Mouse (Mus musculus) heart, postnatal 10 days (tissue): ENCODE data around the gene Gm20388. TPM values are rescaled to one million over a fixed set of nuclear protein-coding genes. Genes with fewer than 3 reads are reported as not detected.
A peak's percentile ranks its signal among the peaks of the same experiment; 100 is the strongest.

ENCODE experiments used
- DNase-seq, 2 experiments: peaks; one replicate each; pipeline ENCODE4 v3.0.0; 2021
- intact Hi-C: fragments of 180-260 bp; cut with DNase I; formaldehyde crosslinking; loops from one replicate; pipeline ENCODE4 v1.15.1; 2025
- total RNA-seq, 2 experiments: library from RNA; stranded (reverse); gene quantifications; 2 replicates each; pipeline ENCODE4 v1.2.3; 2021

Gene Gm20388
- total RNA-seq, 2 experiments from 2014 or later: 2.0 to 2.2 TPM

- intact Hi-C loops: no loop called here
- peak in 1 of 2 experiments; percentile 35 for DNase-seq
Observed at GRCm38 (mm10) chr8:120500701-120501261, 590.1 kb downstream of the Gm20388 start.

DNA sequence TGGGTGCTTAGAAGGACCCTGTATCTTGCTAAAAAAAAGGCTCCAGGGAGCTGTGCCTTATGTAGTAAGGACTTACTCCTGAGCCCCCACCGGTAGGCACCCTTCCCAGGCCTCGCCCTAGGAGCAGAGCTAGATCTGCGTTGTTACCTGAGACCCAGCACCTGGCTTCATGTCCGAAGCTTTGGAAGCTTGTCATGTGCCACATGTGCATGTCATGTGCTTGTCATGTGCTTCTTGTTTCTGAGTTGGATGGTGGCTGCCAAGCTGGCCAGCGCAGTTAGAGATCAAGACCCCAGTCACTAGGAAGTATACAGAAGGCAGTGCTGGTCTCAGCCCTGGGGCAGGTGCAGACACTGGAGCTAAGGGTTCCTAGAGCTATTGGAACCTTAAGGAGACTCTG lies 590.8 kb downstream of the Gm20388 start:
- intact Hi-C loops: no loop called here
- peak in 1 of 2 experiments; percentile 27 for DNase-seq

DNA sequence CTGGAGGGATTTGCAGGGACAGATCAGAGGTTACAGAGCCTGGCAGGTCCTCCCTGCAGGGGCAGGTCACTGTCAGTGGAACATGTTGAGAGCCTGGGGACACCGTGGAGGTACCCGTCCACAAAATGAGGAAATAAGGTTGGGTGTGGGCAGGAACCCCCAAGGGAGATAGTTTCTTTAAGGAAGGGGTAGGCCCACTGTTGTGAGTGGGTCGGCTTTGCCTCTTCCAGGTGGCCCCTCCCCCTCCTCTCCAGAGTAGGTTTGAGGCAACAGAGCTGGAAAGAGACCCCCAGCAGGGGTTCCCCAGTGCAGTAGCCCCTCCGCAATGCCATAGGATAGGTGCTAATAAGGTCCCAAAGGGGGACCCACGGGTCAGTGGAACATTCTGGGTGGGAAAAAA lies 591.8 kb downstream of the Gm20388 start:
- no peak for DNase-seq
- intact Hi-C loops: no loop called here

- DNase-seq: peak; percentile 79 to 85
- intact Hi-C loops: loop anchor here (2.0 to 5.0 kb wide), 2 partner anchors 30 to 97 kb away; no protein-coding TSS in a partner anchor
Observed at GRCm38 (mm10) chr8:120504251-120505081, 593.8 kb downstream of the Gm20388 start.

DNA sequence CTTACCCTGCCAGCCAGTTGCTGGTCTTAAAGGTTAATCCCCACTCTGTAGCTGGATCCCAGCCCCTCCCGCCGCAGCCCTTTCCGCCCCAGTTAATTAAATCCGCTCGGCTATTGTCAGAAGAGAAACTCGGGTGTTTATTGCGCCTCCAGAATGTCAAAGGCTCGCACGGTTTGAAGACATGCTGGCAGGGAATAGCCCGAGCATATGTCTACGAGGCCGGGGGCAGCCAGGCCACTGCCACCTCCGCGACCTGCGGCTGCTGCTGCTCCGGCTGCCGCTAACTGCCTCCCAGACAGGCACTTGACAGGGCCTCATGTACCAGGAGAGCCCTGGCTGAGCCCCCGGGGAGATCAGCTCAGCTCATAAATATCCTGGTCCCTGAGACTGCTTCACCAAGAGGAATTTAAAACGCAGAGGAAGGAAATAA lies 594.5 kb downstream of the Gm20388 start:
- DNase-seq: peak in 1 of 2 experiments; percentile 41
- intact Hi-C loops: loop anchor here (2.0 to 5.0 kb wide), 2 partner anchors 30 to 98 kb away; no protein-coding TSS in a partner anchor

GRCm38 (mm10) chr8:120505619-120506310 lies 595.1 kb downstream of the Gm20388 start:
- intact Hi-C loops: loop anchor here (2.0 to 5.0 kb wide), 2 partner anchors 31 to 98 kb away; no protein-coding TSS in a partner anchor

DNA sequence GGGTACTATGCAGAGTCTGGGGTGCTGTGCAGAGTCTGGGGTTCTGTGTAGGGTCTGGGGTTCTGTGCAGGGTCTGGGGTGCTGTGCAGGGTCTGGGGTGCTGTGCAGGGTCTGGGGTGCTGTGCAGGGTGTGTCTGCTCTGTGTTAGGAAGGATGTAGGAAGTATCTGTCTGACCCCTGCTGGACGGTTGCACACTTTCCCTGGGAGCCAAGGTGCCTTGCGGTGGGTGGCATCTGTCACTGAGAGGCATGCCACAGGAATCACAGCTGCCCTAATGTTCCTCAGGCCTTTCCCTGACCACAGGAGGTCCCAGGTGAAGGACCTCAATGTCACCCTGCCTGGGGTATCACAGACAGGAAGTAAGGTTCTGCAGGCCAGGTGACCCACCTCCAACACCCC lies 595.9 kb downstream of the Gm20388 start:
- intact Hi-C loops: loop anchor here (5.0 kb wide), 1 partner anchor 99 kb away; no protein-coding TSS in a partner anchor
- no peak for DNase-seq

More at GRCm38 (mm10) chr8:120505619-120506310, 595.1 kb downstream of the Gm20388 start:
- DNase-seq: peak in 1 of 2 experiments; percentile 7

DNA sequence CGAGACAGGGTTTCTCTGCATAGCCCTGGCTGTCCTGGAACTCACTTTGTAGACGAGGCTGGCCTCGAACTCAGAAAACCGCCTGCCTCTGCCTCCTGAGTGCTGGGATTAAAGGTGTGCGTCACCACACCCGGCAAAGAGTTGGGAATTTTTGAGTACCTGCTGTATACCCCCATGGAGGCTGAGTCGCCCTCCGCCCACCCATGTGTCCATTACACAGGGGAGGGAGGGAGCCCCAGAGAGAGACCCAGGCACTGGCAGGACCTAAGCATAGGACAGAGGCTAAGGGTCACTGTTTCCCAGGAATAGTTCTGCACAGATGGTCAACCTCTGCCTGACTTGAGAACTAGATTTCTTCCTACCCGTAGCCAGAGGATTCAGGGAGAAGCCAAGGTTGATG lies 596.6 kb downstream of the Gm20388 start:
- intact Hi-C loops: loop anchor here (5.0 kb wide), 1 partner anchor 100 kb away; no protein-coding TSS in a partner anchor
- no peak for DNase-seq

DNA sequence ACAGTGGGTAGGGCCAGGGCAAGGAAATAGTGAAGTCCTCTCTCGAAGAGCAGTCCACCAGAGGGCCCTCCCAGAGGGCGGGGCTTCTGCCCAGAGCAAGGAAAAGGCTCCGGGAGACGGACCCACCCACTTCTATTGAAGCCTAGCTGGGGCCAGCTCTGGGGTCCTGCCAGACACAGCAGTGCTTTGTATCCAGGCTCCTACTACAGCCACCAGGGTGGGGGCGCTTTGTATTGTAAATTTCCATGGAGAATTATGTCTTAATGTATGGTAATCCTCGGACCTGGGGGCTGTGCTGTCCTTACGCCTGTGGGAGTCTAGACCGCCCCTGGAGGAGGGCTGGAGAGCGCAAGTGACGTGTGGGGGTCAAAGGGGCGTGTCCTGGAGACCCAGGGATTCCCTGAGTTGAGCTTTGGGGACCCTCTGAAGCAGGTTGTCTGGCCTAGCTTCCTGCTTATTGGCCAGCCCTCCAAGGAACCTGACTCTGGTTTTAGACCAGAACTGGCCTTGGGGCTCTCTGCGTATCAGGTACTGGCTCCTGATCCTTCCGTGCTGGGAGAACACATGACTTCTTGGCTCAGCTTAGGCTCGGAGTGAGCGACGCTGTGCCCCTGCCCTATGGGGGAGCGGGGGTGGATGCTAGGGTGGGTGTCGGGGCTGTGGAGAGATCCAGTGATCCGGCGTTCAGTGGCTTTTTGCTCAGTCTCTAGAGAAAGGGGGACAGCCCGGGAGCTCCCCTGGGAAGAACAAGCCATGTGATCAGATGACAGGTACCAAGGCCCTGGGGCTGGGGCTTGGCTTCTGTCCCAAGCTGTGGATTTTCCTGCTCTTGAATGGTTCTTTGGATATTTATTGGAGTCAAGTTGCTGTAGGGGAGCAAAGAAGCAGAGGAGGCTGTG lies 598.7 kb downstream of the Gm20388 start:
- intact Hi-C loops: loop anchor here (5.0 kb wide), 1 partner anchor 102 kb away; no protein-coding TSS in a partner anchor
- peak in 1 of 2 experiments; percentile 14 for DNase-seq

- intact Hi-C loops: no loop called here
- DNase-seq: no peak
Observed at GRCm38 (mm10) chr8:120510035-120510416, 599.4 kb downstream of the Gm20388 start.

DNA sequence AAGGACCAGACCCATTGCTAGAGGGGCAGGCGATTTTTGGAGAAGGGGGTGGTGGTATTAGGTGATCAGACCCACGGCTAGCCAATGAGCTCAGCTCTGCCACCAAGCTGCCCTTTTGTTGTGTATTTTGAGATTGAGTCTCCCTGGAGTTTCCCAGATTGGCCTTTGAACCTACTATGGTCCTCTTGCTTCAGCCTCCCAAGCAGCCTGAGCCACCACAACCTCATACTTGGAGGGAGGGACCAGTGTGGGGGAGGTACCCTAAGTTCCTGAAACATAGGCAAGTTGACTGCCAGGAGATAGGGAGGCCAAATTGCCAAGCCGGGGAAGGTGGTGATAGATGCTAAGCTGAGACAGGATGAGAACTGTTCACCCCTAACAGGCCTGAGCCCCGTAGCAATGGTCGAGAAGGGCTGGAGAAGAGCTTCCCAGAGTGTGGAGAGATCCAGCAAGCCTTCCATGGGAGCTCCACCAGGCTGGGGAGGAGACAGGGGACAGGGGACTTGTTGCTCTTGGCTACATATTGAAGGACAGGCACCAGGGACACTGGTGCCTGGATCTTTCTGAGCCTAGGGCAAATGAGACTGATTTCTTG lies 600.3 kb downstream of the Gm20388 start:
- intact Hi-C loops: no loop called here
- peak in 1 of 2 experiments; percentile 31 for DNase-seq

- DNase-seq: peak in 1 of 2 experiments; percentile 23
- intact Hi-C loops: no loop called here
Observed at GRCm38 (mm10) chr8:120511737-120512136, 601.1 kb downstream of the Gm20388 start.

DNA sequence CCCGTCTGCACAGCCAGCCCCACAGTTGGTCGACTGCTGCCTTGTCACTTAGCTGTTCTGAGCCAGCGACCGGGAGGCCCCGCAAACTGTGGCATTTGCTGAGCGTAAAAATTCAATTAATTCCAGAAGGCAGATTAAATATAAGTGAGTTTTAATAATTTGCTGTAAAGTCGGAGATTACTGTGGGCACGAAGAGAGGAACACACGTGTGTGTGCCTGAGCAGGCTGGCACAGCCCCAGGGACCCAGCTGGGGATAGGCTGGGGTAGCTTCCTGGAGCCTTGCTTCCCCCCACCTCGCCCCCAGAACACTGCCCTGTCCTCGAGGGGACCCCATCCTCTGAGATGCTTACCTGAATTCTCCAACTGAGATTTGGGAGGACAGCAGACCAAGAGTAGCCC lies 601.7 kb downstream of the Gm20388 start:
- DNase-seq: no peak
- intact Hi-C loops: no loop called here

GRCm38 (mm10) chr8:120513145-120513544 lies 602.5 kb downstream of the Gm20388 start:
- DNase-seq: no peak
- intact Hi-C loops: no loop called here

DNA sequence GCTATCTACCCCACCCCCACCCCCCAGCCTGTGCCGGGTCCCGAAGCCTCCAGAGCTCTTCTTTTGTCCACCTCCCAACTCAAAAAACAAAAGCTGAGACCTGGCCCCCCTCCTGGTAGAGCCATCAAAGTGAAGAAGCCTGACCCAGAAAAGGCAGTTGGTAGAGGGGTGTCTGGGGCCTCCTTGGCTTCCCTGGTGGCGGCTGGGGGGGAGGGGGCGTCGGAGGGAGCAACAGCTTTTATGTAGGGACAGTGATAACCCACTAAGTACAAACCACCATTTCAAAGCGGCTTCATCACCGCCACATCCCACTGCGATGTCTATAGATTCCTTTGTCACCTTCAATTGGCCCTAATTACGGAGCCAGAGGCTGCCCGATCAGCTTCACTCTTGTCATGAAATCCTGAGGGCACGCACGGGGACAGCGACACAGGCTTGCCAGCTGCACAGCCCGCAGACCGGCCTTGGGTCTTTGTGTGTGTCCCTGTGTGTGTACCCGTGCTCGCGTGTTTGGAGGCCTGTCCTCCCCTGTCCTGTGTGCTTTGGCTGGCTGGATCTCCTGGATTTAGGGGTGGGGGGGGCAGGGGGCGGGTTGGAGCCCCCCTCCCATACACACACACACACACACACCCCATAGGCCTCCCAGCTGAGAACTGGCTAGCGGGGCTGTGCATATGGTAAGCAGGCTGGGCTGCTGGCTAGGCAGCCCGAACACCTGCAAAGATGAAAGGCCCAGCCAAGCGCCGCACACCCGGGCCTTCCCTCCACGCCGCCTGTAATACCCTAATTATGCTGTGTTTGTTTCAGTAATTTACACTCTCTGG lies 603.2 kb downstream of the Gm20388 start:
- intact Hi-C loops: no loop called here
- DNase-seq: peak in 1 of 2 experiments; percentile 14

DNA sequence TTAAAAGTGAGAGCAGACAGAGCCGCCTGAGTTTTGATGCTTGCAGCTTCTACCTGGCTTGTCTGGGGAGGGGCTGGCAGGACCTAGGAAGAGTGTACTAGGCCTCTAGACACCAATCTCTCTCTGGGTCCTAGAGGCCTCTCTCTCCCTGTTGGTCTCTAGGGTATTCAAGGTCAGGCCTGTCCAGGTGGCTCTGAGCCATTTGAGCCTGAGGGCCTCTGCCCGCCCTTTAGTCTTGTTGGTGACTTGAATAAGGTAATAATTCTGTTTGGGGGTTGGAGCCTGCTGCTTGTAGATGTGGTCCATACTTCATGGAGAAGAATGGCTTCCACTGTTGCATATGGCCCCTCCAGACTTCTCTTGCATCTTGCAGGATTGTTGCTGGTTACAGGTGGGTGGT lies 604.6 kb downstream of the Gm20388 start:
- intact Hi-C loops: no loop called here
- no peak for DNase-seq

DNA sequence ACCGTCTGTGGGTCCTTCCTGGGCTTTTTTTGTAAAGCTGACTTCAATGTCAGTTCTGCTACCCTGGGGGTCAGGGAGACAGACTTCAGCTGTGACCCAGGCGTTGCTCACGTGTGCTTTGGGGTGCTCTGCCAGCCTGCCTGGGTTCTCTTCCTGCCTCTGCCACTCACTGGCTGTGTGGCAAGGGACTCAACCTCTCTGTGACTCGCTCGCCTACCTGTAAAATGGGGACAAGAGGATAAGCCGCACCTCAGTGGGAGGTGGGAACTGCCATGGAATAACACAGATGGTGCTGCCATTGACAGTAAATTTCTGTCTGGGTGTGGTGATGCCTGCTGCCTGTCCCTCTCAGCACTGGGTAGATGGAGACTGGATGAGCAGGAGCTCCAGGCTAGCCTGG lies 605.0 kb downstream of the Gm20388 start:
- DNase-seq: no peak
- intact Hi-C loops: no loop called here

- intact Hi-C loops: no loop called here
- peak; percentile 62 to 70 for DNase-seq
Observed at GRCm38 (mm10) chr8:120516182-120516755, 605.6 kb downstream of the Gm20388 start.
